Mouse (Mus musculus) embryonic facial prominence, embryonic 14.5 days (tissue): ENCODE measurements around the gene Tcte2. TPM values are rescaled to one million over a fixed set of nuclear protein-coding genes. Genes with fewer than 3 reads are reported as not detected.
"Not testable (repeated sequence)": the region's sequence is repeated elsewhere in the genome, so short reads cannot be mapped to it uniquely, and the experiment has no call there.

Experiments used
- ATAC-seq: fragments of 200-750 bp; cut with Nextera tagmentation; 2 replicates; pipeline ENCODE4 v1.8.0; 2017; ENCODE audit warnings: low read depth, moderate number of reproducible peaks, moderate TSS enrichment
- DNase-seq: peaks from one replicate; pipeline ENCODE4 v3.0.0-alpha.2; 2015; ENCODE audit warnings: low spot score
- H3K27ac ChIP-seq: fragments of 300-500 bp; sonication (generic); replicated peaks from 2 replicates; pipeline ENCODE4 v1.5.1; 2014; ENCODE audit warnings: low read depth, mild to moderate bottlenecking, low read length, moderate library complexity
- H3K27me3 ChIP-seq: fragments of 300-500 bp; sonication (generic); replicated peaks from 2 replicates; pipeline ENCODE4 v1.6.1; 2014; ENCODE audit warnings: low read length; ENCODE audit not compliant: control insufficient read depth, insufficient read depth
- H3K36me3 ChIP-seq: fragments of 300-500 bp; sonication (generic); 2 replicates; pipeline ENCODE4 v1.6.1; 2014; ENCODE audit warnings: low read length, mixed read lengths; ENCODE audit not compliant: control insufficient read depth, insufficient read depth
- H3K4me1 ChIP-seq: fragments of 300-500 bp; sonication (generic); 2 replicates; pipeline ENCODE4 v1.6.1; 2014; ENCODE audit warnings: antibody characterized with exemption, low read length; ENCODE audit not compliant: control insufficient read depth, insufficient read depth
- H3K4me2 ChIP-seq: fragments of 300-500 bp; sonication (generic); 2 replicates; pipeline ENCODE4 v1.6.1; 2014; ENCODE audit warnings: low read depth, mild to moderate bottlenecking, low read length, moderate library complexity, mixed read lengths
- H3K4me3 ChIP-seq: fragments of 300-500 bp; sonication (generic); 2 replicates; pipeline ENCODE4 v1.5.1; 2014; ENCODE audit warnings: low read depth, mild to moderate bottlenecking, low read length
- H3K9ac ChIP-seq: fragments of 300-500 bp; sonication (generic); 2 replicates; pipeline ENCODE4 v1.6.1; 2014; ENCODE audit warnings: low read depth, mild to moderate bottlenecking, low read length, moderate library complexity, mixed read lengths
- H3K9me3 ChIP-seq: fragments of 300-500 bp; sonication (generic); 2 replicates; pipeline ENCODE4 v1.6.1; 2016; ENCODE audit warnings: low read length; ENCODE audit not compliant: control insufficient read depth
- WGBS: fragments of 180-500 bp; shearing (Covaris S2); extraction: QIAGEN DNeasy Blood & Tissue Kit; methylation state at CpG from one replicate; pipeline ENCODE4 v1.1.7; 2014; 5-methylcytosine and 5-hydroxymethylcytosine counted together
- polyA plus RNA-seq: library from polyadenylated mRNA; unstranded; fragments of >200 nt; fragmentation: Nextera tagmentation; extraction: Ambion mirVana; gene quantifications from 2 replicates; pipeline ENCODE4 v1.2.1, GENCODE M21; 2014

Tcte2 gene
- polyA plus RNA-seq, 1 experiment from 2014 or later: 3.2 TPM

DNA sequence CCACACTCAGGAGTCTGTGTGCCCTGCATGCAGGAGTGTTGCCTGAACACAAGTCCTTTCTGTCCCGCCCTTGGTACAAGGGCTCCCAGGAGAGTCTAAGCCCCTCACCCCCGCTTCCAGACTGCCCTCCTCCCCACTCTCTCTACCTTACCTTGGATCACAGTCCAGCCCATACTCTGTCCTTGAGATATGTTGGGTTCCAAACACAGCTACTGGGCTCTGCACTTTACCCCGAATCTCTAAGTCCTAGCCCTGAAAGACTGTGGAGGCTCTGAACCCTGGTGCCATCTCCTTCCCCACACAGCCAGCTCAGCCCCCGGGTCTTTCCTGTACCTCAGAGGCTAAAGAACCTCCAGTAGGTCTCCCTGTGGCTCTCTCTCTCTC is 78.6 kb downstream of the Tcte2 start:
- 30% methylated on average over 4 of the region's 4 CpGs for WGBS
- H3K36me3 ChIP-seq: no peaks in the 10 kb centered on the region
- H3K4me2 ChIP-seq: peak overlapping the region; percentile 45
- DNase-seq: no peak
- ATAC-seq: no peak
- H3K27ac ChIP-seq: peak overlapping the region; percentile 85
- no peaks in the 10 kb centered on the region for H3K9me3 ChIP-seq
- peaks cover 21% of the 10 kb centered on the region for H3K4me1 ChIP-seq
- peak overlapping the region; percentile 54 for H3K9ac ChIP-seq
- H3K27me3 ChIP-seq: no peaks in the 10 kb centered on the region
- peak overlapping the region; percentile 29 for H3K4me3 ChIP-seq

DNA sequence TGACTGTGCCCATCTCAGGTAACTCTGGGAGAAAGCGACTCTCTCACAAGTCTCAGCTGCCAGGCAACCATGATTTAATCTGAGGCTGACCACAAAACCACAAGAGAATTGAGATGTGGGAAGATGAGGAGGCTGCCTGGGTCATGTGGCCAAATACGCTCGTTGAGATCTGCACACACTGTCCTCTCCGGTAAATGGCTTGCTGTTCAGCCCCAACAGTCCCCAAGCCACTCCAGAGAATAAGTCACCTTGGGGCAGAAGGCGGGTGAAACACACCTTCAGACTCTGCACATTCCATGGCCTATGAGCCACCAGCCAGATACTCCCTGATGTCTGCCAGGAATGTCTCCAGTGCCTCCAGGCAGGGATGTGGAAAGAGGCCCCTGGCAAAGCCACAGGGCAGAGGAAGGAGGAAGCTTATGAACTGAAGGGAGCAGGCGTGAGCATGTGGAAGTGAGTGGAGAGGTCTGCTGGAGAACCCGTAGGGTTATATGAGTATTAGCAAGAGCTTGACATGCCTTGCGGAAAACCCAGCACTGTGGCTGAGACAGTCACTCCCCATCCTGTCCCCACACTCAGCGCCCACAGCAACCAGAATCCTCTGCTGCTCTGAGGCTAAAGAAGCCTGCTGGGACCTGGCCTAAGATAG is 79.1 kb downstream of the Tcte2 start:
- H3K4me2 ChIP-seq: peak overlapping the region; percentile 45

DNA sequence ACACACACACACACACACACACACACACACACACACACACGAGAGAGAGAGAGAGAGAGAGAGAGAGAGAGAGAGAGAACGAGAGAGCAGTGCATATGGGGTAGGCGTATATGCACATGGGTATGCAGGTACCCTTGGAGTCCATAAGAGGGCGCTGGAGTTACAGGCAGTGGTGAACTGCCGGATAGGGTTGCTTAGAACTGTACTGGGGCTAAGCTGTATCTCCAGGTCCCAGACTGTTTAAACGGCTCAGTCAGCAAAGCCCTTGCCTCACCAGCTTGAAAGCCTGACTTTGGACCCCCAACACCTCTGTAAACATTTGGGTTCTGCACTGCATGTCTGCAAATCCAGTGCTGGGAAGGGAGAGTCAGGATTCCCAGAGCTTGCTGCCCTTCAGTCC is 79.9 kb downstream of the Tcte2 start:
- Histone ChIP-seq H3K9ac (no peak overlapping the region), H3K4me2 (no peak overlapping the region), H3K27ac (no peak overlapping the region), H3K27me3 (no peaks in the 10 kb centered on the region), H3K4me3 (no peak overlapping the region), H3K9me3 (no peaks in the 10 kb centered on the region), H3K36me3 (no peaks in the 10 kb centered on the region), H3K4me1 (peaks cover 21% of the 10 kb centered on the region)
- ATAC-seq (no peak), DNase-seq (no peak)
- 97% methylated on average over 6 of the region's 6 CpGs for WGBS

More for the DNA sequence above, 79.1 kb downstream of the Tcte2 start:
- WGBS: 41% methylated on average over 9 of the region's 9 CpGs
- H3K4me1 ChIP-seq: peaks cover 21% of the 10 kb centered on the region
- peak overlapping the region; percentile 29 for H3K4me3 ChIP-seq
- H3K9ac ChIP-seq: peak overlapping the region; percentile 54
- H3K9me3 ChIP-seq: no peaks in the 10 kb centered on the region
- no peaks in the 10 kb centered on the region for H3K27me3 ChIP-seq
- peak; percentile 72 for DNase-seq
- H3K36me3 ChIP-seq: no peaks in the 10 kb centered on the region
- peak; percentile 17; the same call in 1 of the 2 replicates for ATAC-seq
- peak overlapping the region; percentile 85 for H3K27ac ChIP-seq

DNA sequence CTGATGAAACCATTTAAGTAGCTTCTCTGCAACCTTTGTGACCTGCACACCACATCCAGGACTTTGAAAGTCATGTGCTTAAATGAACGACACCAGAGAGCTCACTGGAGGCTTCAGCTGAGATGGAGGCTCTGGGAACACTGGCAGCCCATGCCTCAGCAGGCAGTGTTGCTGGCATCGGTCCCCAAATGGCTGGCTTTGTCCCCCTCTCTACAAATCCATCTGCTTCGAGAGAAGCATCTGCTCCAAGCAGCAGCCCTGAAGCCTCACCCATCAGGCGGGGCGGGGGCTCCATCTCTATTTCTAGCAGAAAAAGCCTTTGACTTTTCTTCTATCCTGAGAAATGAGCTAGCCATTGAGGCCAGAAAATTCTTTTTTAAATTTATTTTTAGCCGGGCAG is 80.5 kb downstream of the Tcte2 start:
- H3K4me2 ChIP-seq: no peak overlapping the region
- no peak overlapping the region for H3K27ac ChIP-seq
- ATAC-seq (no peak), DNase-seq (no peak)
- no peaks in the 10 kb centered on the region for H3K27me3 ChIP-seq
- 81% methylated on average over 6 of the region's 6 CpGs for WGBS
- no peaks in the 10 kb centered on the region for H3K36me3 ChIP-seq
- peaks cover 21% of the 10 kb centered on the region for H3K4me1 ChIP-seq
- no peak overlapping the region for H3K4me3 ChIP-seq
- H3K9me3 ChIP-seq: no peaks in the 10 kb centered on the region
- H3K9ac ChIP-seq: no peak overlapping the region

DNA sequence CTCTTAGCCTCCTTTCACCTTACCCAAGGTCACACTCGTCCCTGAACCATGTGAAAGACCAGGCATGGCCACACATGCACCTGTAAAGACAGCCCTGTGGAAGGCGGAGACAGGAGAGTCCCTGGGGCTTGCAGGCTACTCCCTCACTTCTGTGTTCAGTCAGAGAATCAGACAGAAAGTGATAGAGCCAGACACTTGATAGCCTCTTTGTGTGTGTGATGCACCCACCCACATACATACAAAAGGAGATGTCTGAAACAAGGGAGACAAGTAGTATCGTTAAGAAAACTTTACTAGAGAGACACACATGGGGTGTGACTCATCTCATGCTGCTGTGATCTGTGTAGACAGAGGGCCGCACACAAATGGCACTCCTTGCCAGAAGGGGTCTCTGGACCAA is 81.3 kb downstream of the Tcte2 start:
- no peak for DNase-seq
- WGBS: 65% methylated on average over 4 of the region's 4 CpGs
- Histone ChIP-seq H3K4me2 (no peak overlapping the region), H3K27ac (no peak overlapping the region), H3K4me1 (peaks cover 21% of the 10 kb centered on the region), H3K36me3 (no peaks in the 10 kb centered on the region), H3K27me3 (no peaks in the 10 kb centered on the region), H3K4me3 (no peak overlapping the region), H3K9ac (no peak overlapping the region), H3K9me3 (no peaks in the 10 kb centered on the region)
- ATAC-seq: no peak

DNA sequence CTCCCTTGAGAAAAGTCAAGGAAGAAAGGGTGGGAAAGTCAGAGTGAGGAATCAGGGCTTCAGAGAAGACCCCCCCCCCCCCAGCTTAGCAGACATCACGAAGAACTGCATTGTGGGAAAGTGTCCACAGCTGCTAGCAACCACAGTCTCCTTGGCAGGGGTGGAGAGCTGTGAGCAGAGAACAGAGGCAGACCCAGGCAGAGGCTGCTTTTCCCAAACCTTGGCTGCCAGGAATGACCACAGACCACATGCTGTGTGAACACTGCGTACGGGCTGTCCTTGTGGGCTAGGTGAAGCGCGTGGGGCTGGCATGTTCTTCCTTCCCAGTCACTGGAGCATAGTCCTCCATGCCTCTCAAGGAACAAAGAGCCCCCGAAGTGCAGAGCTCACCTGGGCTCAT is 81.9 kb downstream of the Tcte2 start:
- no peaks in the 10 kb centered on the region for H3K27me3 ChIP-seq
- H3K36me3 ChIP-seq: no peaks in the 10 kb centered on the region
- ATAC-seq (no peak), DNase-seq (no peak)
- H3K9ac ChIP-seq: no peak overlapping the region
- H3K27ac ChIP-seq: no peak overlapping the region
- H3K4me1 ChIP-seq: peaks cover 21% of the 10 kb centered on the region
- WGBS: 65% methylated on average over 6 of the region's 6 CpGs
- no peaks in the 10 kb centered on the region for H3K9me3 ChIP-seq
- H3K4me2 ChIP-seq: no peak overlapping the region
- no peak overlapping the region for H3K4me3 ChIP-seq

GRCm38 (mm10) chr17:13677225-13678148 is 84.1 kb downstream of the Tcte2 start:
- Histone ChIP-seq H3K4me1 (0 out of 2 replicates have a peak, but pooled peaks cover 4% of the 10 kb centered on the region), H3K4me2 (peak overlapping the region; percentile 18), H3K9ac (no peak overlapping the region), H3K9me3 (no peaks in the 10 kb centered on the region), H3K27ac (peak overlapping the region; percentile 29; the same call in 1 of the 2 replicates), H3K36me3 (no peaks in the 10 kb centered on the region), H3K4me3 (no peak overlapping the region), H3K27me3 (no peaks in the 10 kb centered on the region)
- ATAC-seq: no peak
- WGBS: 44% methylated on average over 9 of the region's 9 CpGs
- DNase-seq: no peak

DNA sequence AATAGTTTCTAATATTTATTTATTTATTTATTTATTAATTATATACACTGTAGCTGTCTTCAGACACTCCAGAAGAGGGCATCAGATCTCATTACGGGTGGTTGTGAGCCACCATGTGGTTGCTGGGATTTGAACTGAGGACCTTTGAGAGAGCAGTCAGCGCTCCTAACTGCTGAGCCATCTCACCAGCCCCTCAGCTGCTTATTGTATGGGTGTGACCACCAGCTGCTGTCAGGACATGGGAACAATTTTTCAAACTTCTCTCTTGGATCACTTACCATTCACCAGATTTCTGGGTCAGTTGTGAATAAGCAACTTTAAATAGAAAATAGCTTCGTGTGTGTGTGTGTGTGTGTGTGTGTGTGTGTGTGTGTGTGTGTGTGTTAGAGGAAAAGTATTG is 85.5 kb downstream of the Tcte2 start:
- H3K27me3 ChIP-seq, H3K36me3 ChIP-seq, H3K9ac ChIP-seq, H3K27ac ChIP-seq, DNase-seq, H3K9me3 ChIP-seq, H3K4me3 ChIP-seq, H3K4me1 ChIP-seq, H3K4me2 ChIP-seq, ATAC-seq: not testable (repeated sequence)
- 78% methylated on average over 3 of the region's 3 CpGs for WGBS
